Mouse (Mus musculus) spleen, adult 2 months (tissue): ENCODE data around the gene Ninj1. TPM values are rescaled to one million over a fixed set of nuclear protein-coding genes. Genes with fewer than 3 reads are reported as not detected.

Source experiments
- DNase-seq, 2 experiments: peaks; one replicate each; pipeline versions ENCODE4 v3.0.0 to v3.0.0-alpha.2; 2012 to 2021; ENCODE audit warnings: low spot score in 2 of 2, low read depth in 1 of 2
- H3K27ac ChIP-seq: fragments of 200-500 bp; 2 replicates; pipeline ENCODE4 v1.5.1; 2012; ENCODE audit warnings: low read length, inconsistent platforms; ENCODE audit not compliant: insufficient read depth
- H3K27me3 ChIP-seq: fragments of 200-500 bp; 2 replicates; pipeline ENCODE4 v1.6.1; 2012; ENCODE audit warnings: mild to moderate bottlenecking, moderate library complexity, low read length, inconsistent platforms; ENCODE audit not compliant: control insufficient read depth, insufficient read depth
- H3K36me3 ChIP-seq: fragments of 200-500 bp; 2 replicates; pipeline ENCODE4 v1.6.1; 2012; ENCODE audit warnings: mild to moderate bottlenecking, low read length, inconsistent platforms; ENCODE audit not compliant: control insufficient read depth, insufficient read depth
- H3K4me1 ChIP-seq: fragments of 200-500 bp; 2 replicates; pipeline ENCODE4 v1.6.1; 2011; ENCODE audit warnings: inconsistent platforms; ENCODE audit not compliant: control insufficient read depth, insufficient read depth, insufficient read length
- H3K4me3 ChIP-seq: fragments of 200-500 bp; 2 replicates; pipeline ENCODE4 v1.5.1; 2011; ENCODE audit warnings: mild to moderate bottlenecking, inconsistent platforms; ENCODE audit not compliant: insufficient read depth, insufficient read length; ENCODE audit errors: extremely low read depth
- CTCF ChIP-seq: fragments of 200-500 bp; IDR thresholded peaks from 2 replicates; pipeline ENCODE4 v1.5.1; 2011; ENCODE audit warnings: mild to moderate bottlenecking, inconsistent platforms; ENCODE audit not compliant: insufficient read depth, insufficient read length, insufficient replicate concordance; ENCODE audit errors: extremely low read depth
- POLR2A ChIP-seq: fragments of 200-500 bp; IDR thresholded peaks from 2 replicates; pipeline ENCODE4 v1.6.1; 2011; ENCODE audit warnings: low read depth, low read length, inconsistent platforms
- WGBS: fragments of 180-500 bp; shearing (Covaris S2); methylation state at CpG from one replicate; pipeline ENCODE4 v1.1.7; 2018; 5-methylcytosine and 5-hydroxymethylcytosine counted together
- polyA plus RNA-seq: library from polyadenylated mRNA; depleted of rRNA; stranded (reverse); fragments of >200 nt; gene quantifications from 2 replicates; pipeline ENCODE4 v1.2.3, GENCODE M21; 2012

Gene Ninj1
- polyA plus RNA-seq, 1 experiment, result 343 TPM

DNA sequence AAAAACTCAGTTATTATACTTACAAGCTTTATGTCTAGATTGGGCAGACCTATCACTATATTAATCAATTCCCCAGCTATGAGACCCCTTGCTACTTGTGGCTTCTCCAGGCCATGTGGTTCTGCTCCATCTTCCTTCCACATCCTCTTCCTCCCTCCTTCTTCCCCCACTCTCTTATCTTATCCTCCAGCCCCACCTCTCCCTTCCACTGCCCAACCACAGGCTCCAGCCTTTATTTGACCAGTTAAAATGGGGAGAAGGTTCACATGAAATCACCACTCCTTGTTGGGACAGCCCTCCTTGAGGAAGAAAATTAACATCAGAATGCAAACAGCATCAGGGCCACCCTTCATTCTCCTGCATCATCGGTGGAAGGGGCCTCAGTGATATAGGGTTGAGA is 6.6 kb upstream of the Ninj1 start:
- Histone ChIP-seq H3K36me3 (no peaks in the 10 kb centered on the region), H3K4me1 (no peaks in the 10 kb centered on the region), H3K4me3 (no peak overlapping the region), H3K27ac (no peak overlapping the region), H3K27me3 (no peaks in the 10 kb centered on the region)
- DNase-seq, result no peak
- 45% methylated on average over 1 of the region's 1 CpGs for WGBS
- no peak for TF ChIP-seq POLR2A
- TF ChIP-seq CTCF, result no peak

DNA sequence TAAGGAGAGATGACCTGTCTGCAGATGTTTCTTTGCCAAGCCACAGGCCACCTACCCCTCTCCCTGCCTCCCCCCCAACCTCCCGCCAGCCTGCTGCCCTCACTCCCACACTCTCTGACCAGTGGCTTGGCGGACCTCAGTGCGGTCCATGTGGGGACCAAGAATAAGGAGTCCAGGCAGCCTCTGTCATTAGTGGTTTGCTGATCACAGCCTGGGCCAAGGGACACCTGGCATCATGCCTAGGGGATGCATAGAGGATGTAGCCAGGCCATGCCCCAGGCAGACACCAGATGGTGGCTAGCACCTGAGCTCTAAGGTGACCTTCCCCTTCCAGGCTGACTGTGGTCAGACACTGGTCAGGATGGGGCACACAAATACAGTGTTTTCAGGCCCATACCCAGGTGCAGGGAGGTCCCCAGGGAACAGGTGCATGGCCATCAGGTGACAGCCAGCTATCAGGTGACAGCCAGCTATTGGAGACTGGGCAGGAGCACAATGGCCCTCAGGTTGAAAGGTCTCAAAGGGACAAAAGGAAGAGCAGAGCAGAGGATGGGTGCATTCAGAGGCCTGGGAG is 5.8 kb upstream of the Ninj1 start:
- H3K4me1 ChIP-seq, result no peaks in the 10 kb centered on the region
- H3K27ac ChIP-seq, result no peak overlapping the region
- 91% methylated on average over 3 of the region's 3 CpGs for WGBS
- no peak for DNase-seq
- H3K27me3 ChIP-seq, result no peaks in the 10 kb centered on the region
- no peaks in the 10 kb centered on the region for H3K36me3 ChIP-seq
- TF ChIP-seq CTCF (no peak), POLR2A (no peak)
- no peak overlapping the region for H3K4me3 ChIP-seq

DNA sequence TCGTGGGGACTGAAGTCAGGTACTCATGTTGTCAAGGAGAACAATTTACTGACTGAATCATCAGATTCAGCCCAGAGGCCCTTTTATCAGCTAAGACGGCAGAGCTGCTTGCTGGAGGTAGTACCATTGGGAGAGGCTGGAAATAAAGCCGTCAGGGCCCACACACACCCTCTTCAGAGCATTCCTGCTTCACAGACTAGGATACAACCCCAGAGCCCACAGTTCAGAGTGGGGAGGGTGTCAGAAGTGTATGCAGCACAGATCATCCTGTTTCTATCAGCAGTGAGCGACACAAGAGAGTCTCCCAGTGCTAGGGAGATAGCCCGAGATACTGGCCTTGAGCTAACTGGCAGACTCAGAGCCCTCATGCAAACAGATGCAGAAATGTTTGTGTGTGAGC is 4.1 kb upstream of the Ninj1 start:
- no peak overlapping the region for H3K4me3 ChIP-seq
- no peaks in the 10 kb centered on the region for H3K27me3 ChIP-seq
- no peak overlapping the region for H3K27ac ChIP-seq
- no peaks in the 10 kb centered on the region for H3K36me3 ChIP-seq
- WGBS, result 86% methylated on average over 5 of the region's 5 CpGs
- TF ChIP-seq CTCF, result no peak
- no peak for TF ChIP-seq POLR2A
- peaks cover 6% of the 10 kb centered on the region; the same call in 1 of the 2 replicates for H3K4me1 ChIP-seq
- DNase-seq, result no peak

DNA sequence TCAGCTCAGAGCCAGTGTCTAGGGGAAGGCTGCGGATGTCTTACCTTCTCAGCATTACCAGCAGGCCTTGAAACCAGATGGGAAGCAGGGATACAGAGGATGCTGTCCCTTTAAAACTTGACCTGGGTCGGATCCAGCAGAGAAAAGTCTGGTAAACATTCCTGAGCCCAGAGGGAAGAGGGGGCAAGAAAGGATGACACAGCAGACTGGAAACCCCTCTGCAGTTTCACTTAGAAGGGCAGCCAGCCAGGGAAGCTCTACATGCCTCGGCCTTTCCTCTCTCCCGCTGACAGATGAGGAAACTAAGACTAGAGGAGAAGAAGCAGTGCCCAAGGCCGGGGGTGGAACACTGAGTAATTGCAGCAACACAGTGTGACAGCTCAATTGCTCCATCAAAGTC is 3.6 kb upstream of the Ninj1 start:
- H3K27me3 ChIP-seq, result no peaks in the 10 kb centered on the region
- WGBS, result 76% methylated on average over 5 of the region's 5 CpGs
- H3K4me1 ChIP-seq, result peaks cover 11% of the 10 kb centered on the region; the same call in 1 of the 2 replicates
- H3K36me3 ChIP-seq, result no peaks in the 10 kb centered on the region
- H3K4me3 ChIP-seq, result no peak overlapping the region
- DNase-seq, result no peak
- TF ChIP-seq POLR2A (no peak), CTCF (no peak)
- H3K27ac ChIP-seq, result no peak overlapping the region

DNA sequence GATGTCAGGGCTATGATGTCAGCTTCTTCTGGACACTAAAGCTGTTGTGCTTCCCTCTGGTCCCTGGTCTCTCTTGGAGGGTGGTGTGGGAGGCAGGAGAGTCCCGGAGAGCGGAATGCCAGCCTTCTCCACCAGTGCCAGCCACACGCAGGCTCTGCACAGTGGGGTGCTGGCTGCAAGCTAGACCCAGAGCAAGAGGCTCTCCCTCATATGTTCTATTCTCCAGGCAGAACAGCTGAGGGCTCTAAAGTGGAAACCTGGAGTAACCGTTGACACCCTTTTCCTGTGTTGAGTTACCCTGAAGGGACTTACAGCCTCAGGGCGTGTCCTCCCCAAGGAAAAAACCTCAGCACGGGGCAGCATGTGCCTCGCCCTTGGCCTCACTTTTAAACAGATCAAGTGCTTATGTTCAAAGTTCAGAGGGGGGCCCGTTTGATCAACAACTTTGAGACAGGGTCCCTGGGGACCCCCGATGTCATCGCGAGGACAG is 442 bp upstream of the Ninj1 start:
- 21% methylated on average over 11 of the region's 11 CpGs for WGBS
- H3K36me3 ChIP-seq, result no peaks in the 10 kb centered on the region
- peak overlapping the region; percentile 65 for H3K27ac ChIP-seq
- TF ChIP-seq CTCF (no peak), POLR2A (no peak)
- peaks cover 13% of the 10 kb centered on the region; the same call in 1 of the 2 replicates for H3K4me1 ChIP-seq
- no peak for DNase-seq
- H3K27me3 ChIP-seq, result no peaks in the 10 kb centered on the region
- peak overlapping the region; percentile 51; the same call in 1 of the 2 replicates for H3K4me3 ChIP-seq

DNA sequence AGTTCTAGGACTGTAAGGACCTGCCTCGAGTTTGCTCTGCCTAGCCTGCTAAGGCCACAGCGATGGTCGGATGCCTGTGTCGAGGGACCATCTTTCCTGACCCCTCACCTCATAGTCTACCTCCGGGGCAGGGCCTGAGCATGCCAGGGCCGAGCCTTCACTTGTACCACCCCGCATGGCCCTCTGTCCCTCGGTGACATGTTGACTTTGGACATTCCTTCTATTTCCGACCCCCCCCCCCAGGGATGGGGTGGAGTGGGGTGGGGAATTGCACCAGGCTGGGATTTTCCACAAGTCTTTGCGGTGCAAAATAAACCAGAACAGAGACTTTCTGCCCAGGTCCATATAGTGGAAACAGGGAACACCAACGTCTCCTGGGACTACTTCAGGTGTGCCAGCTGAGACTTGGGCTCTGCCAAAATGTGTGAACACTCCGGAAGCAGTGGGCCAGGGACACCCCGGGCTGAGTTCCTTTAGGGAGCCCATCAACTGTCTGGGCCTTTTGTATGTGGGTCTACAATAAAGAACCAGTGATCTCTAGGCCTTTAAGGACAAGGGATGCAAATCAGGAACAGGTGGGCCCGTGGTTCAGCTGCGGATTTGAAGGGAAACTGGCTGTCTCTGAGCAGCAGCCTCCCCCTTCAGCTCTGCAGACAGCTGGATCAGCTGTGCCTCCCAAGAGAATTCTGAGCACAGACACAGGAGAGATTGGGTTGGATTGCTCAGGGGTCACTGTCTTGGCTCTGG is 1.1 kb downstream of the Ninj1 start:
- Histone ChIP-seq H3K27me3 (no peaks in the 10 kb centered on the region), H3K4me3 (peak overlapping the region; percentile 72), H3K36me3 (no peaks in the 10 kb centered on the region), H3K27ac (peak overlapping the region; percentile 9), H3K4me1 (peaks cover 13% of the 10 kb centered on the region; the same call in 1 of the 2 replicates)
- no peak for DNase-seq
- 17% methylated on average over 15 of the region's 15 CpGs for WGBS
- TF ChIP-seq POLR2A, result no peak
- TF ChIP-seq CTCF, result no peak

DNA sequence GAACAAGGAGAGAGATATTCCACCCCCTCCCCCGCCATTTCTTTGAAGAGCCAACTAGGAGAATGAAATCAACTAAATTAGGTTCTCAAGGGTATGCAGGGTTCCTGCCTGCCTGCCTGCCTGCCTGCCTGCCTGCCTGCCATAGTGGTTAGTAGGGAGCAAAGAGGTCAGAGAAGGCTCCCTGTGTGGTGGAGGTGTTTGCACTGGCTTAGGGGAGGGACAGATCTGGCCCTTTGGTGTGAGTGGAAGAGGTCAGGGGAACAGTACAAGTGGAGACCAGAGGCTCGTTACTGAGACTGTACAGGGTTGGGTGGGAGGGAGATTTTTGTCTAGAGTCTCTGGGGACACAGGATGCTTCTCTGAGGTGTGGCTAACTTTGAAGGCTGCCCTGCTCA is 1.7 kb downstream of the Ninj1 start:
- Histone ChIP-seq H3K4me1 (peaks cover 13% of the 10 kb centered on the region; the same call in 1 of the 2 replicates), H3K4me3 (no peak overlapping the region), H3K36me3 (no peaks in the 10 kb centered on the region), H3K27ac (no peak overlapping the region), H3K27me3 (no peaks in the 10 kb centered on the region)
- DNase-seq, result no peak
- TF ChIP-seq CTCF (no peak), POLR2A (no peak)
- WGBS, result 56% methylated on average over 2 of the region's 2 CpGs
